Mouse (Mus musculus): ENCODE measurements at regions not wholly inside any gene's neighbourhood (a gene's known extent, or its start where the extent isn't known, plus 50 kb on each side); places are given as distances from the start of the nearest gene placed in this dataset.

DNA sequence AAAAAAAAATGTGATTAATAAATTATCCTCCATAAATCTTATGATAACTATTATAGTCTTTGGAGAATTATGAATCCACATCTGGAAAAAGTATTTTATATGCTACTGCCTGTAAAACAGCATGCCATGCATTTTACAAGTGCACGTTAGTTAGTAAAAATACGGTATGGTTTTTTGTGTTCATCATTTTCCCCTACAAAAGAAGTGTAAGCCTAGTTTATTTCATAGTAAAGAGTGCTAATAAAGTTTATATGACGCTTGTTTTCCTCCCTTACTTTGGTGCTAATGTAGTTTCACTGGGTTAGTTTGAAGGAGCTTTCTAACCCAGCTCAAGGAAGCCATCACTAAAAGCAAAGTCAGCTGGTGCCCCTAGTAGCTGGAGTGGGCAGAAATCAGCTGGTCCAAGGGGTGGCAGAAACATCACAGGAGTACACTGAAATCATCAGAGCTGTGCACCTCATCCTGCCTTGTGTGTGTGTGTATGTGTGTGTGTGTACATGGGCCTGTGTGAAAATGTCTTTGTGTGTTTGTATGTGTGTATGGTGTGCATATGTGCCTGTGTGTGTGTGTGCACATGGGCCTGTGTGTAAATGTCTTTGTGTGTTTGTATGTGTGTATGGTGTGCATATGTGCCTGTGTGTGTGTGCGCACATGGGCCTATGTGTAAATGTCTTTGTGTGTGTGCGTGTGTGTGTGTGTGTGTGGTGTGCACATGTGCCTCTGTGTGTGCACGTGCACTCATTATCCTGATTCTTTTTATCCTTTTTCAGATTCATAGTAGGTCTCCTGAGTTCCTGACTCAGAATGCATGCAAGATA is 181.6 kb downstream of the Osr1 start:
- H3K9ac ChIP-seq (ENCODE audit: control insufficient read depth, low read depth, low read length, poor library complexity, severe bottlenecking): no peak overlapping the region

GRCm38 (mm10) chr12:9752079-9752450 is 182.1 kb downstream of the Osr1 start:
- no peak for DNase-seq (ENCODE audit: low read depth, low spot score)
- Histone ChIP-seq H3K9ac (ENCODE audit: control insufficient read depth, low read depth, low read length, poor library complexity, severe bottlenecking) (no peak overlapping the region), H3K79me2 (ENCODE audit: control insufficient read depth, insufficient read depth, low read length, poor library complexity) (no peaks in the 10 kb centered on the region), H3K36me3 (ENCODE audit: control insufficient read depth in 1 of 2, insufficient read depth in 2 of 2, low read length in 2 of 2) (no peaks in the 10 kb centered on the region), H3K4me3 (ENCODE audit: control insufficient read depth in 1 of 2, insufficient read depth in 1 of 2, low read depth in 2 of 2, low read length in 2 of 2) (no peak overlapping the region), H3K4me1 (ENCODE audit: control insufficient read depth in 1 of 2, insufficient read depth in 2 of 2, low read length in 2 of 2) (no peaks in the 10 kb centered on the region), H3K27me3 (ENCODE audit: control insufficient read depth in 1 of 2, insufficient read depth in 2 of 2, low read length in 2 of 2) (no peaks in the 10 kb centered on the region), H3K27ac (ENCODE audit: control insufficient read depth, low read depth, low read length) (no peak overlapping the region), H3K9me3 (replicated peaks; ENCODE audit: insufficient read depth, low read length) (no peaks in the 10 kb centered on the region)
- no peak for TF ChIP-seq HCFC1 (IDR thresholded peaks at IDR 0.05; ENCODE audit: low read depth, low read length)
- no peak for TF ChIP-seq USF2 (IDR thresholded peaks at IDR 0.05; ENCODE audit: borderline replicate concordance in 1 of 2, insufficient read depth in 1 of 2, low read depth in 1 of 2, low read length in 2 of 2)
- TF ChIP-seq TCF12 (IDR thresholded peaks at IDR 0.05; ENCODE audit: low read depth, low read length): no peak
- TF ChIP-seq NELFE (IDR thresholded peaks at IDR 0.05; ENCODE audit: low read depth, low read length): no peak

More for the DNA sequence above, 181.6 kb downstream of the Osr1 start:
- H3K27ac ChIP-seq (ENCODE audit: control insufficient read depth, low read depth, low read length): no peak overlapping the region
- no peaks in the 10 kb centered on the region for H3K27me3 ChIP-seq (ENCODE audit: control insufficient read depth in 1 of 2, insufficient read depth in 2 of 2, low read length in 2 of 2)
- no peak for DNase-seq (ENCODE audit: low read depth, low spot score)
- no peak overlapping the region for H3K4me3 ChIP-seq (ENCODE audit: control insufficient read depth in 1 of 2, insufficient read depth in 1 of 2, low read depth in 2 of 2, low read length in 2 of 2)
- H3K79me2 ChIP-seq (ENCODE audit: control insufficient read depth, insufficient read depth, low read length, poor library complexity): no peaks in the 10 kb centered on the region
- no peaks in the 10 kb centered on the region for H3K36me3 ChIP-seq (ENCODE audit: control insufficient read depth in 1 of 2, insufficient read depth in 2 of 2, low read length in 2 of 2)
- no peaks in the 10 kb centered on the region for H3K9me3 ChIP-seq (replicated peaks; ENCODE audit: insufficient read depth, low read length)
- no peak for TF ChIP-seq MYB (IDR thresholded peaks at IDR 0.05; ENCODE audit: low read depth, low read length)
- no peaks in the 10 kb centered on the region for H3K4me1 ChIP-seq (ENCODE audit: control insufficient read depth in 1 of 2, insufficient read depth in 2 of 2, low read length in 2 of 2)

DNA sequence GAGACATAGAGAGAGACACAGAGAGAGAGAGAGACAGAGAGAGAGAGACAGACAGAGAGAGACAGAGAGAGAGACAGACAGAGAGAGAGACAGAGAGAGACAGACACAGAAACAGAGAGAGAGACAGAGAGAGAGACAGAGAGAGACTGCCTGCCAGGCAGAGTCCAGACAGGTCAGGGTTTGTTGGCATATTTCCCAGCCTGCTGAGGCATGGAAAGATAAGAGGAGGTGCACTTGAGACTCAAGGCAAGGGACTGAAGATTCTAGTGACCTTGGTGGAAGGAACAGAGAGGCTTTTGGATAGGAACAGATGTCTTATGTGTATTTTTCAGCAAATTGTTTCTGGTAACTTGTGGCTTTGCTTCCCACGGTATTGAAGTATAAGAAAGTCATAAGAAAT is 186.5 kb downstream of the Osr1 start:
- no peaks in the 10 kb centered on the region for H3K36me3 ChIP-seq (ENCODE audit: control insufficient read depth in 1 of 2, insufficient read depth in 2 of 2, low read length in 2 of 2)
- H3K4me1 ChIP-seq (ENCODE audit: control insufficient read depth in 1 of 2, insufficient read depth in 2 of 2, low read length in 2 of 2): no peaks in the 10 kb centered on the region
- TF ChIP-seq E2F4 (IDR thresholded peaks at IDR 0.05; ENCODE audit: borderline replicate concordance, low read depth, low read length) (no peak), UBTF (IDR thresholded peaks at IDR 0.05; ENCODE audit: borderline replicate concordance, insufficient read depth, low read depth, low read length) (no peak), TBP (IDR thresholded peaks at IDR 0.05; ENCODE audit: low read depth, low read length) (no peak), POLR2AphosphoS2 (IDR thresholded peaks at IDR 0.05; ENCODE audit: low read length) (no peak), USF1 (IDR thresholded peaks at IDR 0.05; ENCODE audit: low read depth, low read length) (no peak), ZMIZ1 (IDR thresholded peaks at IDR 0.05; ENCODE audit: low read depth, low read length) (no peak), GATA1 (IDR thresholded peaks at IDR 0.05; ENCODE audit: low read depth, low read length) (no peak), ZNF384 (IDR thresholded peaks at IDR 0.05; ENCODE audit: low read depth, low read length) (no peak), CHD1 (IDR thresholded peaks at IDR 0.05; ENCODE audit: low read depth, low read length) (no peak), TAL1 (IDR thresholded peaks at IDR 0.05; ENCODE audit: low read length) (no peak), MYC (IDR thresholded peaks at IDR 0.05; ENCODE audit: low read depth, low read length) (no peak)
- no peak overlapping the region for H3K27ac ChIP-seq (ENCODE audit: control insufficient read depth, low read depth, low read length)
- no peaks in the 10 kb centered on the region for H3K79me2 ChIP-seq (ENCODE audit: control insufficient read depth, insufficient read depth, low read length, poor library complexity)
- no peak overlapping the region for H3K4me3 ChIP-seq (ENCODE audit: control insufficient read depth in 1 of 2, insufficient read depth in 1 of 2, low read depth in 2 of 2, low read length in 2 of 2)
- H3K9me3 ChIP-seq (replicated peaks; ENCODE audit: insufficient read depth, low read length): no peaks in the 10 kb centered on the region
- DNase-seq (ENCODE audit: low read depth, low spot score): no peak
- no peak overlapping the region for H3K9ac ChIP-seq (ENCODE audit: control insufficient read depth, low read depth, low read length, poor library complexity, severe bottlenecking)
- no peaks in the 10 kb centered on the region for H3K27me3 ChIP-seq (ENCODE audit: control insufficient read depth in 1 of 2, insufficient read depth in 2 of 2, low read length in 2 of 2)

Data from MEL (cell line).